Mouse (Mus musculus) limb, embryonic 11.5 days (tissue): ENCODE results near the gene Rgs7bp. TPM values are rescaled to one million over a fixed set of nuclear protein-coding genes. Genes with fewer than 3 reads are reported as not detected.

Experiments
- ATAC-seq: fragments of 200-750 bp; cut with Nextera tagmentation; 2 replicates; pipeline ENCODE4 v1.8.0; 2017; ENCODE audit warnings: low read depth; ENCODE audit not compliant: insufficient number of reproducible peaks, low FRiP score, low TSS enrichment
- DNase-seq: peaks from one replicate; pipeline ENCODE4 v3.0.0-alpha.2; 2015; ENCODE audit warnings: low spot score
- H3K27ac ChIP-seq: fragments of 300-500 bp; sonication (generic); replicated peaks from 2 replicates; pipeline ENCODE4 v1.5.1; 2014; ENCODE audit warnings: low read depth, mild to moderate bottlenecking, low read length
- H3K27me3 ChIP-seq: fragments of 300-500 bp; sonication (generic); 2 replicates; pipeline ENCODE4 v1.6.1; 2014; ENCODE audit warnings: mild to moderate bottlenecking, low read length, mixed read lengths; ENCODE audit not compliant: control insufficient read depth, insufficient read depth
- H3K36me3 ChIP-seq: fragments of 300-500 bp; sonication (generic); 2 replicates; pipeline ENCODE4 v1.6.1; 2014; ENCODE audit warnings: mild to moderate bottlenecking, low read length, moderate library complexity, mixed read lengths; ENCODE audit not compliant: control insufficient read depth, insufficient read depth
- H3K4me1 ChIP-seq: fragments of 300-500 bp; sonication (generic); 2 replicates; pipeline ENCODE4 v1.6.1; 2014; ENCODE audit warnings: low read length, mixed read lengths; ENCODE audit not compliant: control insufficient read depth, insufficient read depth
- H3K4me2 ChIP-seq: fragments of 300-500 bp; sonication (generic); 2 replicates; pipeline ENCODE4 v1.6.1; 2014; ENCODE audit warnings: low read depth, mild to moderate bottlenecking, moderate library complexity; ENCODE audit not compliant: severe bottlenecking
- H3K4me3 ChIP-seq: fragments of 300-500 bp; sonication (generic); 2 replicates; pipeline ENCODE4 v1.5.1; 2014; ENCODE audit warnings: low read depth, low read length
- H3K9ac ChIP-seq: fragments of 300-500 bp; sonication (generic); 2 replicates; pipeline ENCODE4 v1.6.1; 2014; ENCODE audit warnings: mild to moderate bottlenecking, low read length
- H3K9me3 ChIP-seq: fragments of 300-500 bp; sonication (generic); 2 replicates; pipeline ENCODE4 v1.6.1; 2016; ENCODE audit warnings: low read length; ENCODE audit not compliant: control insufficient read depth
- WGBS: fragments of 180-500 bp; shearing (Covaris S2); extraction: QIAGEN DNeasy Blood & Tissue Kit; methylation state at CpG from one replicate; pipeline ENCODE4 v1.1.7; 2014; 5-methylcytosine and 5-hydroxymethylcytosine counted together
- polyA plus RNA-seq: library from polyadenylated mRNA; unstranded; fragments of >200 nt; fragmentation: Nextera tagmentation; extraction: Ambion mirVana; gene quantifications from 2 replicates; pipeline ENCODE4 v1.2.1, GENCODE M21; 2014

Gene Rgs7bp
- polyA plus RNA-seq = 0.35 and 0.38 TPM in 2 replicates

DNA sequence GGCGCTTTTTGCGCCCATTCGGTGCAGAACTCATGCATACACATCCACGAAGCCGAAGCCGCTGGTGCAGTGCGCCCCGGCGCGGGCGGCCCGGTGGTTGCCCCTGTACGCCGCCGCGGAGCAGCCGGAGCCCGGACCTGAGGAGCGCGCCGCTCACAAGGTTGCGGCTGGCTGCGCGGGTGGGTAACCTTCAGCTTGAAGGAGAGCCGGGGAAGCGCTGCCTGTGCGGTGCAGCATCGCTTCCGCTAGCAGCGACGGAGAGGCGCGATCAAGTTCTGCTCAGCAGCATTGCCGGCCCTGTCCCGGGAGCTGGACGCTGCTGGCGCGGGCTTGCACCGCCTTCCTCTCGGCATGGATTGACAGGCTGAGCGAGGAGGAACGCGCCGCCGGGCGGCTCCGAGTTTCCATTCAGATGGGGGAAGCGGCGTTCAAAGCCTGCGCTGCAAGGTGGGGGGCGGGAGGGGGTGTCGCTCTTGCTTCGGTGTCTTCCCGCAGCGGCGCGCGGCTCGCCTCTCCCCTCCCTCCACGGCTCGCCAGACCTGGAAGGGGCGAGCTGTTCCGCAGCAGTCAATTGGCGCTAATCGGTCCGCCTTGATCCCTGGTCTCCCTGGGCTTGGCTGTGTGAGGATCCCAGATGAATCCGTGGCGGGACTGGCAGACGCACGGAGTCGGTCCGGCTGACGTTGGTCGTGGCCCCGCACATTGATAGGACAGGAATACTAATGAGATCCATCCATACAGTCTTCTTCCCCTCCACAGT lies at the start of gene Rgs7bp:
Gene Rgs7bp, minus strand, starts transcription at position 750 of the 760 bp plus-strand sequence.
- Histone ChIP-seq H3K9me3 (no peaks in the 10 kb centered on the region), H3K27me3 (peaks cover 28% of the 10 kb centered on the region; the same call in 1 of the 2 replicates), H3K4me2 (peak within 1 kb of the TSS; percentile 90), H3K4me3 (peak within 1 kb of the TSS; percentile 54), H3K9ac (peak within 1 kb of the TSS; percentile 53), H3K27ac (no peak within 1 kb of the TSS), H3K36me3 (no peaks in the 10 kb centered on the region), H3K4me1 (no peaks in the 10 kb centered on the region)
- peak; percentile 77 for DNase-seq
- WGBS = under 1% methylated on average over 74 of the region's 75 CpGs
- peak; percentile 79 for ATAC-seq

DNA sequence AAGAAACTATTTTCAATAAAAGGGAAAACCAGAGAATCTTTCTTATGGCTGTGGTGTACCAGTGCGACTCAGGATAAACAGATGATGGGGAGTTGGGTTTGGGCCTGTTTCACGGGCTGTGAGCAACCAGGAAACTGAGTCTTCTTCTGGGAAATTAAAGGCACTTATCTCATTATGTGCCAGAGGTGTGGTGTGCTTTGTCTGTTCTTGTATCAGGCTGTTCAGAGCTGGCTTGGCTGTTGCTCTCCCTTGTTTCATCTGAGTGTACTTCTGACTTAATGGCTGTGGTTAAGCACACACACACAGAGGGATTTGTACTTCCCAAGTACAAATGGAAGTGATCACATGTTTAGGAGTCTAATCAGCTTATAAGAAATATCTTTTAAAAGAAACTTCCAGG lies 49.7 kb upstream of the Rgs7bp start:
- Histone ChIP-seq H3K9ac (no peak overlapping the region), H3K4me2 (no peak overlapping the region), H3K4me1 (no peaks in the 10 kb centered on the region), H3K27me3 (no peaks in the 10 kb centered on the region), H3K27ac (no peak overlapping the region), H3K36me3 (no peaks in the 10 kb centered on the region), H3K9me3 (no peaks in the 10 kb centered on the region), H3K4me3 (no peak overlapping the region)
- DNase-seq = no peak
- WGBS = 89% methylated on average over 2 of the region's 2 CpGs
- no peak for ATAC-seq

- H3K27ac ChIP-seq = no peak overlapping the region
- H3K36me3 ChIP-seq = no peaks in the 10 kb centered on the region
- DNase-seq = no peak
- no peak overlapping the region for H3K9ac ChIP-seq
- H3K9me3 ChIP-seq = no peaks in the 10 kb centered on the region
- no peak for ATAC-seq
- H3K4me2 ChIP-seq = no peak overlapping the region
- H3K4me3 ChIP-seq = no peak overlapping the region
- WGBS = 88% methylated on average over 4 of the region's 4 CpGs
- no peaks in the 10 kb centered on the region for H3K4me1 ChIP-seq
- no peaks in the 10 kb centered on the region for H3K27me3 ChIP-seq
Measured at GRCm38 (mm10) chr13:105100705-105101104, 46.0 kb upstream of the Rgs7bp start.

DNA sequence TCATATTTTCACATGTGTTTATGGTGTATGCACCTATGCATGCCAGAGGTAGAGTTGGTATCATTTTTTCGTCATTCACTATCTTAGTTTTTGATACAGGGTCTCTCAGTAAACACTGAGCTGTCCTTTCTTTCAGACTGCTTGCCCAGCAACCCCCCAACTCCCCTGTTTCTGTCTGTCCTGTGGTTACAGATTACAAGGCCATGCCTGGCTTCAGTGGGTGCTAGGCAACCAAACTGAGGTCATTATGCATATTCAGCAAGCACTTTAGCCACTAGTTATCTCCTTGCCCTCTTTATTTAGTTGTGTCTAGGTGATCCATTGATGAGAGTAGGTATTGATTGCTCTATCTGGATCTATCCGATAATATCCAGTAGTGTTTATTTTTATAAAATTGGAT lies 41.6 kb upstream of the Rgs7bp start:
- no peaks in the 10 kb centered on the region for H3K9me3 ChIP-seq
- H3K27me3 ChIP-seq = no peaks in the 10 kb centered on the region
- no peaks in the 10 kb centered on the region for H3K4me1 ChIP-seq
- no peak for DNase-seq
- H3K27ac ChIP-seq = no peak overlapping the region
- WGBS = 86% methylated on average over 2 of the region's 2 CpGs
- no peaks in the 10 kb centered on the region for H3K36me3 ChIP-seq
- H3K9ac ChIP-seq = no peak overlapping the region
- no peak for ATAC-seq
- no peak overlapping the region for H3K4me3 ChIP-seq
- no peak overlapping the region for H3K4me2 ChIP-seq

DNA sequence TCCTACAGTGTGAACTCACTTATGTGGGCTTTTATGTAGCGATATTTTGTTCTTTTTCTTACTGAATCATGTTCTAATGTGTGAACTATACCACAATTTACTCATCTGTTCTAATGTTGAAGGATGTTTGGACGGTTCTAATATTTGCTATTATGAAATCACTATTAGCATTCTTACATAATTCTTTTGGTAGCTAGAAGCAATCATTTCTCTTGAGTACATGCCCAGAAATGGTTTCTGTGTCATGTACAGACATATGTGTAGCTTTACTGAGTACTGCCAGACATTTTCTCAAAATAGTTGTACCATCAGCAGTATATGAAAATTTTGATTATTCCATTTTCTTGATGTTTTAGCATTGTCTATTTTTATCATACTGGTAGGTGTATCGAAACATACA lies 34.5 kb upstream of the Rgs7bp start:
- no peak overlapping the region for H3K4me2 ChIP-seq
- no peaks in the 10 kb centered on the region for H3K36me3 ChIP-seq
- H3K27ac ChIP-seq = no peak overlapping the region
- no peaks in the 10 kb centered on the region for H3K9me3 ChIP-seq
- H3K4me3 ChIP-seq = no peak overlapping the region
- no peaks in the 10 kb centered on the region for H3K4me1 ChIP-seq
- H3K9ac ChIP-seq = no peak overlapping the region
- DNase-seq (no peak), ATAC-seq (no peak)
- H3K27me3 ChIP-seq = no peaks in the 10 kb centered on the region
- WGBS = 92% methylated on average over 3 of the region's 3 CpGs

DNA sequence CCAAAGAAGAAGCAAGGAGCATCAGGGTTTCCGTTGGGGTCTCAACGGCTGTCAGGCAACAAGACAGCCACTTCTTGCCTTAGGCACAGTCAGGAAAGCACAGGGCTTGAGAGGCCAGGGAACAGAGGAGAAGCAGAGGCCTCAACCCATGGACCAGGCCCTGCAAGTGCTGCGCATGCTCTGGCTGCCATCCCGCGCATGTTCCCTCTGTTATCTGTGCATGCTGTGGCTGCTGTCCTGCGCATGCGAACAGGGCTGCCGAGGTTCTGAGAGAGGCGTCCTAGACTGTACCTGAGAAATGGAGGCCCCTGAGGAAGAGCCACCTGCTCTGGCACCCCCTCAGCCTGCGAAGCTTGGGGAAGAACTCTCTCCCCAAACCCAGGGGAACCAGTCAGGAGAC lies 27.1 kb upstream of the Rgs7bp start, which contains the start of gene 4933425L06Rik:
Gene 4933425L06Rik, plus strand, starts transcription at position 261 of the 400 bp plus-strand sequence.
- no peaks in the 10 kb centered on the region for H3K27me3 ChIP-seq
- H3K27ac ChIP-seq = no peak within 1 kb of the TSS
- DNase-seq (no peak), ATAC-seq (no peak)
- no peak within 1 kb of the TSS for H3K4me3 ChIP-seq
- H3K36me3 ChIP-seq = no peaks in the 10 kb centered on the region
- H3K4me1 ChIP-seq = no peaks in the 10 kb centered on the region
- H3K4me2 ChIP-seq = no peak within 1 kb of the TSS
- 91% methylated on average over 10 of the region's 10 CpGs for WGBS
- H3K9ac ChIP-seq = no peak within 1 kb of the TSS
- H3K9me3 ChIP-seq = no peaks in the 10 kb centered on the region

DNA sequence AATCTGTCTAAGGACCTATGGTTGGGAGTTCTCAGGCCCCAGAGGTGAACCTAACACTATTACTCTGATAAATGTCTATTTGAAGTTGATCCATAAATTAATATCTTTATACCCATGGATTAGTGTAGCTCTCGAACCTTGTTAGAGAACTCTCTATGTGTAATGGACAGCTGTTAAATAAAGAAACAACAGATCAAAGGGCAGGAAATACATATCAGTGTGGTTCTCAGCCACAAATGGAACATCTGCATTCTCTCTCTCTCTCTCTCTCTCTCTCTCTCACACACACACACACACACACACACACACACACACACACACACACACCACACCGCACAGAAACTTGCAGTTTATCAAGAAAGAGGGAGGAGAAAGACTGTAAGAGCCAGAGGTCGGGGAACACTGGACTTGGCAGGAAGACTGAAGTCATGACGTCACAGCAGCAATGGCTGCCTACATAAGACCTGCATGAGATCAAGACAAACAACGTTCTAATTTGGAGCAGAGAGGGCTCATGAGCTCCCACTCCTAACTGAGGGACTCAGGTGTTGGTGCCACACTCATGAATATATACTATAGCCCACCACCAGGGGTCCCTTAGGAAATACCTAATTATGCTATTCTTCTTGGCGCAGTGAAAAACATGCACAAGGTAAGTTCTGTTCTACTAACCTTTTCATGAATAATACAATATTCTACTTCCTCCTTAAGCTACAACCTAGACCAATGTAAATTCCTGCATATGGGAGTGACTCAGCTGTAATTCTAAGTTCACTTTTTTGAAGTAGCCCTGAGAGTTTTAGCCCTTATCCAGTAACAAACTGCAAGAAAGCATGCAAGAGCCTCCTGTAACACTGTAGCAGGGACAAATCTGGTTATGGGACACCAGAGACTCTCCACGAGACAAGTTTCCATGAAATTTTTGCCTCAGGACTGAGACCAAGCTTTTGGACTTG lies 12.4 kb upstream of the Rgs7bp start:
- no peak; the same call in 1 of the 2 replicates for ATAC-seq
- Histone ChIP-seq H3K9ac (no peak overlapping the region), H3K27ac (no peak overlapping the region), H3K9me3 (no peaks in the 10 kb centered on the region), H3K4me3 (no peak overlapping the region), H3K27me3 (no peaks in the 10 kb centered on the region), H3K4me2 (no peak overlapping the region), H3K36me3 (no peaks in the 10 kb centered on the region), H3K4me1 (no peaks in the 10 kb centered on the region)
- DNase-seq = no peak
- WGBS = 78% methylated on average over 6 of the region's 7 CpGs

DNA sequence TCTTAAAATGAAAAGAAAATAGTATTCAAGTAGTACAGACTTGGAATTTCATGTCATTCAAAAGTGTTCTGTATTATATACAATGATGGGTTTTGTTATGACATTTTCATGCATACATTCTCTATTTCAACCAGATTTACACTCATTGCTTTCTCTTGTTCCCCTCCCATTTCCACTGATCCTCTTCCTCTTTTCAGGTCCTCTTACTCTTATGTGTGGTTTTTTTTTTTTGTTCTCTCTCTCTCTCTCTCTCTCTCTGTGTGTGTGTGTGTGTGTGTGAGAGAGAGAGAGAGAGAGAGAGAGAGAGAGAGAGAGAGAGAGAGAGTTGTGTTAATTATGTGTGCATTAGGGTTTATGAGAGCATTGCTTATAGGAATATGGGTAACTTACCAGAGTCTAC lies 11.4 kb upstream of the Rgs7bp start:
- H3K4me3 ChIP-seq = no peak overlapping the region
- no peaks in the 10 kb centered on the region for H3K9me3 ChIP-seq
- ATAC-seq = no peak
- H3K27me3 ChIP-seq = no peaks in the 10 kb centered on the region
- H3K27ac ChIP-seq = no peak overlapping the region
- no peaks in the 10 kb centered on the region for H3K36me3 ChIP-seq
- no peak for DNase-seq
- no peak overlapping the region for H3K4me2 ChIP-seq
- no peaks in the 10 kb centered on the region for H3K4me1 ChIP-seq
- no peak overlapping the region for H3K9ac ChIP-seq
